Mouse (Mus musculus) midbrain, embryonic 15.5 days (tissue): ENCODE measurements at regions not wholly inside any gene's neighbourhood (a gene's known extent, or its start where the extent isn't known, plus 50 kb on each side); places are given as distances from the start of the nearest gene placed in this dataset.

Experiments
- ATAC-seq: fragments of 200-750 bp; cut with Nextera tagmentation; replicated peaks from 2 replicates; pipeline ENCODE4 v1.8.0; 2017; ENCODE audit warnings: moderate TSS enrichment
- H3K27ac ChIP-seq: fragments of 300-500 bp; sonication (generic); 2 replicates; pipeline ENCODE4 v1.5.1; 2015; ENCODE audit warnings: mild to moderate bottlenecking, inconsistent platforms
- H3K27me3 ChIP-seq: fragments of 300-500 bp; sonication (generic); replicated peaks from 2 replicates; pipeline ENCODE4 v1.6.1; 2015; ENCODE audit warnings: inconsistent platforms
- H3K36me3 ChIP-seq: fragments of 300-500 bp; sonication (generic); replicated peaks from 2 replicates; pipeline ENCODE4 v1.6.1; 2015; ENCODE audit warnings: inconsistent platforms
- H3K4me1 ChIP-seq: fragments of 300-500 bp; sonication (generic); 2 replicates; pipeline ENCODE4 v1.6.1; 2015; ENCODE audit warnings: inconsistent platforms
- H3K4me2 ChIP-seq: fragments of 300-500 bp; sonication (generic); 2 replicates; pipeline ENCODE4 v1.6.1; 2015; ENCODE audit warnings: inconsistent platforms, mild to moderate bottlenecking, moderate library complexity
- H3K4me3 ChIP-seq: fragments of 300-500 bp; sonication (generic); 2 replicates; pipeline ENCODE4 v1.5.1; 2015; ENCODE audit warnings: mild to moderate bottlenecking, inconsistent platforms
- H3K9ac ChIP-seq: fragments of 300-500 bp; sonication (generic); 2 replicates; pipeline ENCODE4 v1.6.1; 2015; ENCODE audit warnings: mild to moderate bottlenecking, inconsistent platforms
- H3K9me3 ChIP-seq: fragments of 300-500 bp; sonication (generic); 2 replicates; pipeline ENCODE4 v1.6.1; 2016; ENCODE audit warnings: inconsistent platforms
- WGBS: fragments of 180-500 bp; shearing (Covaris S2); methylation state at CpG from one replicate; pipeline ENCODE4 v1.1.7; 2015; ENCODE audit warnings: mixed read lengths; 5-methylcytosine and 5-hydroxymethylcytosine counted together

DNA sequence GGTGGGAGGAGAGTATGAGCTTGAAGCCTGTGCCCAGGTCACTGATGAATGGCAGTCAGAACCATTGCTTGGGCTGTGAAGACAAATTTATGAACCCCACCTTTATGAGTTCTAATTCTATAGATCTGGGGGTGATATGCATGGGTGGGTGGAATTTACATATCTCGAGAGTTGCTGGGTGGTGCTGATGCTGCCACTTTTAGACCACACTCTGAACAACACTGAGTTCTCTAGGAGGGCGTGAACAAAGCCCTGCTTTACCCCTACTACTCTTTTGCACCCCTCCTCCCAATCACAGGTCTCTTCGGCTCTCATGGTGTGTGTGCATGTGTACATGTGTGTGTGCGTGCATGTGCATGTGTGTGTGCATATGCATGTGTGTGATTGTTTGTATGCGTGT, 281.2 kb upstream of the Smarca2 start:
- no peak for ATAC-seq
- WGBS = 88% methylated on average over 5 of the region's 5 CpGs
- Histone ChIP-seq H3K36me3 (no peaks in the 10 kb centered on the region), H3K4me1 (no peaks in the 10 kb centered on the region), H3K9me3 (no peaks in the 10 kb centered on the region), H3K27ac (no peak overlapping the region), H3K4me3 (no peak overlapping the region), H3K27me3 (no peaks in the 10 kb centered on the region), H3K4me2 (no peak overlapping the region), H3K9ac (no peak overlapping the region)

DNA sequence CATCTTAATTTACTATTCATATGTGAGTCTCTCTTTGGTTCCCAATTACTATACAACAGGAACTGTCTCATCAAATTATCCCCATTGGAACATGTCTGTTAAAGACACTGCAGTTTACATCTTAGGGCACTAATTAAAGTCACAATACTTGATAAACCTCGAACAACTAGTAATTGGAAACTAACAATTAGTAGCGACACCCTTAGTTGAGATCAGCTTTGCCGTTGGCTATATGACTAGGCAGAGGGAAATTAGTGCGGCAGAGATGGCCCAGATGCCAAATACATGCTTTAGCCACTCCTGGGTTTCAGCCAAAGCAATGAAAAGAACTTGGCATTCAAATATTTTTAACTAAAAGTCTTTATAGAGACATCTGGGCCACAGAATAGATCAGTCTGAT, 265.7 kb upstream of the Smarca2 start:
- Histone ChIP-seq H3K4me1 (no peaks in the 10 kb centered on the region), H3K27ac (no peak overlapping the region), H3K4me3 (no peak overlapping the region), H3K9me3 (no peaks in the 10 kb centered on the region), H3K4me2 (no peak overlapping the region), H3K36me3 (no peaks in the 10 kb centered on the region), H3K9ac (no peak overlapping the region), H3K27me3 (no peaks in the 10 kb centered on the region)
- 83% methylated on average over 4 of the region's 4 CpGs for WGBS
- ATAC-seq = no peak

DNA sequence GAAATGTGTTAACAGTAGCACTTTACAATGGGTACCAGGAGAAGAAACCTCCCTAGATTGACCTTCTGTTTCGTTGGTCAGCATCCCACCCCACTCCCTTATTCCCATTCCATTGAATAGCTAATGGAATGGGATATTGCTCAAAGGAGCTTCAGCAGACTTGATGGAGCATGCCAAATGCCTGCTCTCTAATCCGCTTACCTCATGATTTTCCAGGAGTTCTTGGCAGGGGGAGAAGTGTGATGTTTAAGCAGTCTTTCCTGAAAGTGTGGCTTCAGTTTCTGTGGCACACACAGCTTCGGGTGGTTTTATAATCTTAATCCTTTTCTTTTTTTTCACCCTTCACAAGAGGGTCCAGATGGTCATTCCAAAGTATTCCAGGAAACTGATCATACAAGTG, 264.7 kb upstream of the Smarca2 start:
- H3K9ac ChIP-seq = no peak overlapping the region
- no peaks in the 10 kb centered on the region for H3K36me3 ChIP-seq
- H3K4me2 ChIP-seq = no peak overlapping the region
- H3K27ac ChIP-seq = no peak overlapping the region
- WGBS = 29% methylated on average over 3 of the region's 3 CpGs
- H3K27me3 ChIP-seq = no peaks in the 10 kb centered on the region
- H3K9me3 ChIP-seq = no peaks in the 10 kb centered on the region
- H3K4me1 ChIP-seq = no peaks in the 10 kb centered on the region
- H3K4me3 ChIP-seq = no peak overlapping the region
- no peak for ATAC-seq

DNA sequence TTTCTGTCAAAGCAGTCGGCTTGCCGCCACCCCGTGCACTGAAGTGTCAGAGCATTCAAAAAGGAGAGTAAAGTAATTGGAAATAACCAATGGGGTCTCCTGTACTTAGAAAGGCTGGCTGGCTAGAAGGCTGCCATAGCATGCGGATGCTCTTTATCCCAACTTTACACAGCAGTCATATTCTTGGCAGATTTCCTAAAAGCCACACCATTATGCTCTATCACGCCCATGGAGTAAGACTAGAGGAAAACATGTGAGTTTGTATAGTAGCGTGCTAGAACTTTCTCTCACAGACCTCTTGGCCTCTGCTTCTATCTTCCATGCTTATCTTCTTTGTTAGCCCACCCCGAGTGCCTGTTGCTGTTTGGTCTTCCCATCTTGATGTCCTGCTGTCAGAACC, 249.8 kb upstream of the Smarca2 start:
- Histone ChIP-seq H3K9me3 (no peaks in the 10 kb centered on the region), H3K27me3 (no peaks in the 10 kb centered on the region), H3K4me2 (no peak overlapping the region), H3K27ac (no peak overlapping the region), H3K4me3 (no peak overlapping the region), H3K36me3 (no peaks in the 10 kb centered on the region), H3K9ac (no peak overlapping the region), H3K4me1 (no peaks in the 10 kb centered on the region)
- no peak for ATAC-seq
- WGBS = 92% methylated on average over 7 of the region's 7 CpGs

DNA sequence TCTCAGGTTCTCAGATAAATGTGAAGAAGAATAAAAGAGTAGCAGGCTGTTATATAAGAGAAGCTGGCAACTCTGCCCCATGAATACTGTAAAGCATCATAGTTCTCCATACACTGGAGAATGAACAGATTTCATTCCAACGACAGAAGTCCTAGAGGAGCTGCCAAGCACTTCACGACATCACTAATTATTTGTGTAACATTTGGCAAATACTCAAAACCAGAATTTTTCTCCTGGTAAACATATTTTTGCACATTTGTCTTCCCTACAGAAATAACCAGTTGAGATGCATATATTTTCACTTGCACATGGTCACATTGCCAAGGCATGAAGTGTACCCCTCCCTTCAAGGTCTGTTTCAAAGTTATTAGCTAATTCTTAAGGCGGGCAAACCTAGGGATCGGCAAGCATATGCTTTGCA, 220.9 kb upstream of the Smarca2 start:
- Histone ChIP-seq H3K9me3 (no peaks in the 10 kb centered on the region), H3K4me1 (no peaks in the 10 kb centered on the region), H3K27me3 (no peaks in the 10 kb centered on the region), H3K4me2 (no peak overlapping the region), H3K27ac (no peak overlapping the region), H3K36me3 (no peaks in the 10 kb centered on the region), H3K4me3 (no peak overlapping the region), H3K9ac (no peak overlapping the region)
- ATAC-seq = no peak
- WGBS = 94% methylated on average over 4 of the region's 4 CpGs

DNA sequence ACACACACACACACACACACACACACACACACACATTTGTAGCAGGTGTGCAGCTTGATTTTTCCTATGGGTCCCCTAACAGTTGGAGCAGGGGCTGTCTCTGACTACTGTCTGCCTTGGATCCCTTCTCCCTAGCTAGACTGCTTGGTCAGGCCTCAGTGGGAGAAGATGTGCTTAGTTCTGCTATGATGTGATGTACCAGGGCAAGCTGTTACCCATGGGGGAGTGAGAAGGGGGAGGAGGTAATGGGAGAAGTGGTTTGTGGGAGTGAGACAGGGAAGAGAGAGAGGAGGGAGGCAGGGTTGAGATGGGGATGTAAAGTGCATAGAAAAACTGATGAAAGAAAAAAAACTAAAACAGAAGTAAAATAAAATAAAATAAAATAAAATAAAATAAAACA, 218.8 kb upstream of the Smarca2 start:
- Histone ChIP-seq H3K4me2 (no peak overlapping the region), H3K27ac (no peak overlapping the region), H3K27me3 (no peaks in the 10 kb centered on the region), H3K9me3 (no peaks in the 10 kb centered on the region), H3K4me3 (no peak overlapping the region), H3K9ac (no peak overlapping the region), H3K36me3 (no peaks in the 10 kb centered on the region), H3K4me1 (no peaks in the 10 kb centered on the region)
- ATAC-seq = no peak

DNA sequence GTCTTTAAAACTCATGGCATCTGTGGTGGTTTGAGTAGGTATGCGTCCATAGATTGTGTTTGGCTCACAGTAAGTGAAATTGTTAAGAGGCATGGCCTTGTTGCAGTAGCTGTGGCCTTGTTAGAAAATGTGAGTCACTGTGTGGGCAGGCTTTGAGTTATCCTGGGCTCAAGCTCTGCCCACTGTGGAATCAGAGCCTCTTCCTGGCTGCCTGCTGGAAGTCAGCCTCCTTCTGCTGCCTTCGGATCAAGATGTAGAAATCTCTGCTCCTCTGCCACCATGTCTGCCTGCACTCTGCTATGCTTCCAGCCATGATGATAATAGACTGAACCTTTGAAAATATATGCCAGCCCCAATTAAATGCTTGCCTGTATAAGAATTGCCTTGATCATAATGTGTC, 192.2 kb upstream of the Smarca2 start:
- WGBS = 83% methylated on average over 2 of the region's 2 CpGs

DNA sequence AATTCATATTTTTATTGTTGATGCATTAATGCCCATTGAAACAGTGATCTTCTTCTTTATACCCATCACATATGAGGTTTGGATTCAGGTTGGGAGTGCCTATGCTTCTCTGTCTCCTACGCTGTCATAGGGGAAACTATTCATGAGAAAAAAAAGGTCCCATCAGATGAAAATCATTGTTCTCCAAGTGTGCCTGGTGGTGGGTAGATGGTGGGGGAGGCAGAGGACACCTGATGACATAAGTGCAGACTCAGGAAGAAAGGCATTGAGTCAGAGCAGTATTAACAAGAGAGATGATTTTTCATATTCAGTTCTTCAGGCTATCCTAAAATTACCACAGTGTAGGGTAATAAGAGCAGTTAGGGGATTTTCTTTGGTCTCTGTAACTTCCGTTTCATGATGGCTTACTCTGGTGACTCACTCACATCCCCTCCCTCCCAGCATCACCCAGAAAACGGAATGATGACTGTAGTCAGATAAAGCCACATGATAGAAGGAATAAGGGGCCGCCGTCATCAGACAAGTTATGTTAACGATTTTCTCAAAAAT, 190.3 kb upstream of the Smarca2 start:
- no peak for ATAC-seq
- Histone ChIP-seq H3K4me3 (no peak overlapping the region), H3K27ac (no peak overlapping the region), H3K36me3 (no peaks in the 10 kb centered on the region), H3K9ac (no peak overlapping the region), H3K9me3 (no peaks in the 10 kb centered on the region), H3K4me2 (no peak overlapping the region), H3K27me3 (no peaks in the 10 kb centered on the region), H3K4me1 (no peaks in the 10 kb centered on the region)
- WGBS = 88% methylated on average over 6 of the region's 6 CpGs

More for the DNA sequence above, 192.2 kb upstream of the Smarca2 start:
- Histone ChIP-seq H3K27me3 (no peaks in the 10 kb centered on the region), H3K4me1 (no peaks in the 10 kb centered on the region), H3K9me3 (no peaks in the 10 kb centered on the region), H3K27ac (no peak overlapping the region), H3K9ac (no peak overlapping the region), H3K4me2 (no peak overlapping the region), H3K4me3 (no peak overlapping the region), H3K36me3 (no peaks in the 10 kb centered on the region)
- no peak for ATAC-seq

DNA sequence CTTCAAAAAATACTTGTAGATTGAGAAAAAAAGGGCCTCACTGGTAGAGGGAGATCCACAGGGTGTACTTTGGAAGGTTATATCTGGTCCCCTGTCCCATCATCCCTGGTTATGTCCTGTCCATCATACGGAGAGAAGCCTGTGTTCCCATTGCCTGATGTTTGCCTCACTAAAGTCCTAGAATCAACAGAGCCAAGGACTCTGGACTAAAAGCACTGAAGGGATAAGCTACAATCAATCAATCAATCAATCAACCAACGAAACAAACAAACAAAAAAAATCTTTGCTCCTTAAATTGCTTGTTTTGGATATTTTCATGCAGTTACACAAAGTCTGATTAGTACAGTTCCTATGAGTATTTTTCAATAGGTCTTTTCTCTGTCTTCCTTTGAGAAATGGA, 185.1 kb upstream of the Smarca2 start:
- 84% methylated on average over 2 of the region's 2 CpGs for WGBS
- ATAC-seq = no peak
- Histone ChIP-seq H3K27ac (no peak overlapping the region), H3K27me3 (no peaks in the 10 kb centered on the region), H3K36me3 (no peaks in the 10 kb centered on the region), H3K4me1 (no peaks in the 10 kb centered on the region), H3K4me3 (no peak overlapping the region), H3K9me3 (no peaks in the 10 kb centered on the region), H3K9ac (no peak overlapping the region), H3K4me2 (no peak overlapping the region)

DNA sequence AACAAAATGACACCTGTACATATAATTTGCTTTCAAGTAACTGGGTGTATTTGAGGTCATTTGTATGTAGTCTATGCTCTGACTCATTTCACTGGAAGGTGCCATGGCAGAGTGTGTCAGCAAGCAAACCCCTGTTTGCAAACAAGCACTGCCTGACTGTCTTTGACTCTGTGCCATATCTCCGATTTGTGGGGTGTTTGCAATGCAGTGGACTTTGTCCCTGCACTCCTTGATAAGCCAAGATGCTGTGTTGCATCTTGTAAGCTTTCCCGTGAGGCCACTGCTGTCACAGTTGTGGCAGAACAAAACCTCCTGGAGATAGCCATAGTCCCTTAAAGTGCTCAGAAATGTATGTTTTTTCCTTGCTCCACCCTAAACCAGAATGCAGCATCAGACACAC, 165.7 kb upstream of the Smarca2 start:
- Histone ChIP-seq H3K27ac (no peak overlapping the region), H3K36me3 (no peaks in the 10 kb centered on the region), H3K4me3 (no peak overlapping the region), H3K27me3 (no peaks in the 10 kb centered on the region), H3K4me2 (no peak overlapping the region), H3K4me1 (no peaks in the 10 kb centered on the region), H3K9me3 (no peaks in the 10 kb centered on the region), H3K9ac (no peak overlapping the region)
- WGBS = 88% methylated on average over 2 of the region's 2 CpGs
- no peak for ATAC-seq

DNA sequence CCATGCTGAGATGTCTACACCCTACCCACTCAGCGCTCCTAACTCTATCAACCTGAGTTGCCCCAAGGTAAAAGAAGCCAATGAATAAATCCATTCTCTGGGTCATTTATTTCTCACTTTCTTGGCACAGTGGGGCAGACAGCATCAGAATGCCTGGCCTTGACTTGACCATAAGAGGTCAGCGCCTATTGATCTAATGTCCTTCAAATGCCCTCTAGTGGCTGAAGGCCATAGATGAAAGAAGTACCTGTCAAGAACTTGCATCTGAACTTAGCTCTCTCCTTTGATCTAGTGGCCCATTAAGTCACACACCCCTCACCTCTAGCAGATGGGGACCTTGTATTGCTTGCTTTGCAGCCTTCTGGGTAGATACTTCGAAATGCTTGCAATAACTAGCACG, 159.5 kb upstream of the Smarca2 start:
- no peaks in the 10 kb centered on the region for H3K27me3 ChIP-seq
- no peak overlapping the region for H3K4me2 ChIP-seq
- 89% methylated on average over 4 of the region's 4 CpGs for WGBS

DNA sequence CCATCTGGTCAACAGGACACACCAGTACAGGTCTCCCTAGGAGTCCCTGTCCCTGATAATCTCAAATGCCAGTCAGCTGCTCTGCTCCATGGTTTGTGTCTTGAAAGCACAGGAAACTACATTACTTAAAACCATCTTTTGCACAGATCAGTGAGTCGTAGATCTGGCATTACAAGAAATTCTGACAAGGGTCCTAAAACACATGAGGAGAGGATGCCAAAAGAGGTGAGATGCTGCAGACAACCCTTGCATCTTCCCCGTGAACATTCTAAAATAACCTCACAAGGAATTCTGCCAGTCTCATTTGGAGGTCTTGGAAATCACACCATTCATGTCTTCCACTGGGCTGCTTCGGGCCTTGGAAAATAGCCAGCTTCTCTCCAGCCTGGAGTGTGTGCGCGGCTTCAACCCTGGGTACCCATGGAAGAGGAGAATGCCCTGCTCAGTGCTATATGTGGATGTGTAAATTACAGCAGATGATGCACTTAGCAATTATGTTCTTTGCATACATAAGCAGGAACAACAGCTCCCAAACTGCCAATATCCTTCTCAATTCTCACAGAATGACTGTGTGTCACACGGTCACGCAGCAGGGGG, 157.3 kb upstream of the Smarca2 start:
- H3K4me3 ChIP-seq = no peak overlapping the region
- 79% methylated on average over 7 of the region's 7 CpGs for WGBS
- no peak overlapping the region for H3K27ac ChIP-seq
- H3K36me3 ChIP-seq = no peaks in the 10 kb centered on the region
- H3K9me3 ChIP-seq = no peaks in the 10 kb centered on the region
- no peaks in the 10 kb centered on the region for H3K27me3 ChIP-seq
- no peaks in the 10 kb centered on the region for H3K4me1 ChIP-seq
- ATAC-seq = no peak
- no peak overlapping the region for H3K9ac ChIP-seq
- no peak overlapping the region for H3K4me2 ChIP-seq

More for the DNA sequence above, 159.5 kb upstream of the Smarca2 start:
- ATAC-seq = no peak
- Histone ChIP-seq H3K4me1 (no peaks in the 10 kb centered on the region), H3K9me3 (no peaks in the 10 kb centered on the region), H3K4me3 (no peak overlapping the region), H3K27ac (no peak overlapping the region), H3K9ac (no peak overlapping the region), H3K36me3 (no peaks in the 10 kb centered on the region)

DNA sequence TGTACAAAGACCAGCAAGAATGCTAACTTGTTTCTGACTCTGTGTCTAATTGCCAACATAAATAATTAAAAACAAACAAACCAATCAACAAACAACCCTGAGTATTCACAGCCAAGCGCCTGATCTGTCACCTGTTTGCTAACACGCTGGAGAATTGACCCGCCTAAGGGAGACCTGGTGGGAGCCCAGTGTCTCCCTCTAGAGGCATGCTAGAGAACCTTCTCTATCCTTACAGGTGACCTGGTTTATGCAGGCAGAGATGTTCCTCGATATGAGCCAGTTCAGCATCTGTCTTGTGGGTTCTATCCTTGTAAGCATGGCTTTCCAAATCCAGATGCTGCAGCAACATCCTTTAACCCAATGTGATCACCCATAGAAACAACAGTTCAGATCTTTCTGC, 143.1 kb upstream of the Smarca2 start:
- peaks cover 8% of the 10 kb centered on the region for H3K4me1 ChIP-seq
- 65% methylated on average over 4 of the region's 4 CpGs for WGBS
- H3K27ac ChIP-seq = no peak overlapping the region
- ATAC-seq = no peak
- no peak overlapping the region for H3K4me3 ChIP-seq
- H3K9ac ChIP-seq = no peak overlapping the region
- H3K27me3 ChIP-seq = no peaks in the 10 kb centered on the region
- H3K9me3 ChIP-seq = no peaks in the 10 kb centered on the region
- no peaks in the 10 kb centered on the region for H3K36me3 ChIP-seq
- H3K4me2 ChIP-seq = no peak overlapping the region
